Mouse (Mus musculus) intestine, embryonic 14.5 days (tissue): ENCODE data around the gene Pdia2. TPM values are rescaled to one million over a fixed set of nuclear protein-coding genes. Genes with fewer than 3 reads are reported as not detected.

Experiments
- ATAC-seq: fragments of 200-750 bp; cut with Nextera tagmentation; replicated peaks from 2 replicates; pipeline ENCODE4 v1.8.0; 2017; ENCODE audit warnings: low read depth, moderate number of reproducible peaks, moderate TSS enrichment, moderate library complexity; ENCODE audit not compliant: low FRiP score, low TSS enrichment
- DNase-seq: peaks from one replicate; pipeline ENCODE4 v3.0.0-alpha.2; 2018; ENCODE audit warnings: low spot score
- H3K27ac ChIP-seq: fragments of 300-500 bp; sonication (generic); 2 replicates; pipeline ENCODE4 v1.5.1; 2014; ENCODE audit warnings: low read depth, mild to moderate bottlenecking, control low read depth
- H3K27me3 ChIP-seq: fragments of 300-500 bp; sonication (generic); replicated peaks from 2 replicates; pipeline ENCODE4 v1.6.1; 2014; ENCODE audit warnings: low read length, control low read depth; ENCODE audit not compliant: control insufficient read depth, insufficient read depth
- H3K36me3 ChIP-seq: fragments of 300-500 bp; sonication (generic); 2 replicates; pipeline ENCODE4 v1.6.1; 2014; ENCODE audit warnings: low read length, control low read depth; ENCODE audit not compliant: control insufficient read depth, insufficient read depth
- H3K4me1 ChIP-seq: fragments of 300-500 bp; sonication (generic); replicated peaks from 2 replicates; pipeline ENCODE4 v1.6.1; 2014; ENCODE audit warnings: low read length, control low read depth, mixed read lengths; ENCODE audit not compliant: control insufficient read depth, insufficient read depth
- H3K4me2 ChIP-seq: fragments of 300-500 bp; sonication (generic); 2 replicates; pipeline ENCODE4 v1.6.1; 2014; ENCODE audit warnings: low read length
- H3K4me3 ChIP-seq: fragments of 300-500 bp; sonication (generic); 2 replicates; pipeline ENCODE4 v1.5.1; 2014; ENCODE audit warnings: low read depth, low read length, control low read depth, mixed read lengths
- H3K9ac ChIP-seq: fragments of 300-500 bp; sonication (generic); 2 replicates; pipeline ENCODE4 v1.6.1; 2014; ENCODE audit warnings: mild to moderate bottlenecking, low read length
- H3K9me3 ChIP-seq: fragments of 300-500 bp; sonication (generic); 2 replicates; pipeline ENCODE4 v1.6.1; 2016; ENCODE audit warnings: low read length, control low read depth; ENCODE audit not compliant: control insufficient read depth
- WGBS: fragments of 180-500 bp; shearing (Covaris S2); extraction: QIAGEN DNeasy Blood & Tissue Kit; methylation state at CpG from one replicate; pipeline ENCODE4 v1.1.7; 2014; 5-methylcytosine and 5-hydroxymethylcytosine counted together
- polyA plus RNA-seq: library from polyadenylated mRNA; unstranded; fragments of >200 nt; fragmentation: Nextera tagmentation; extraction: Ambion mirVana; gene quantifications from 2 replicates; pipeline ENCODE4 v1.2.1, GENCODE M21; 2014

Pdia2 gene
- polyA plus RNA-seq, 1 experiment from 2014 or later: 3.7 TPM

- 85% methylated on average over 2 of the region's 2 CpGs for WGBS
- Histone ChIP-seq H3K9me3 (no peaks in the 10 kb centered on the region; the same call in 1 of the 2 replicates), H3K27me3 (no peaks in the 10 kb centered on the region), H3K36me3 (peaks cover 65% of the 10 kb centered on the region), H3K4me2 (no peak overlapping the region), H3K4me3 (no peak overlapping the region), H3K4me1 (no peaks in the 10 kb centered on the region), H3K27ac (no peak overlapping the region), H3K9ac (no peak overlapping the region)
- ATAC-seq (no peak), DNase-seq (no peak)
Measured at GRCm38 (mm10) chr17:26149056-26149455, 49.8 kb downstream of the Pdia2 start.

Other genes starting within 250 kb of the Pdia2 start
- gene A930017K11Rik, start 246.5 kb downstream of the Pdia2 start, polyA plus RNA-seq: 0.28 TPM in 1 of 2 replicates, not detected in the other
- gene Capn15, start 213.3 kb downstream of the Pdia2 start, polyA plus RNA-seq: 23.4 and 23.5 TPM in 2 replicates
- gene Rab11fip3, start 129.5 kb downstream of the Pdia2 start, polyA plus RNA-seq: 12.8 and 13.7 TPM in 2 replicates
- 27.3 and 32.4 TPM in 2 replicates for gene Decr2, start 108.8 kb downstream of the Pdia2 start, polyA plus RNA-seq
- 118 and 122 TPM in 2 replicates for gene Nme4, start 103.5 kb downstream of the Pdia2 start, polyA plus RNA-seq
- 2.7 and 4.9 TPM in 2 replicates for gene Tmem8, start 85.8 kb downstream of the Pdia2 start, polyA plus RNA-seq
- gene Mrpl28, start 75.6 kb downstream of the Pdia2 start, polyA plus RNA-seq: 235 and 241 TPM in 2 replicates
- gene Axin1, start 60.4 kb downstream of the Pdia2 start, polyA plus RNA-seq: 11.5 and 13.1 TPM in 2 replicates
- 14.3 and 20.0 TPM in 2 replicates for gene Rgs11, start 3.9 kb upstream of the Pdia2 start, polyA plus RNA-seq
- 21.4 and 29.0 TPM in 2 replicates for gene Arhgdig, start 8.7 kb upstream of the Pdia2 start, polyA plus RNA-seq
- 71.9 and 76.5 TPM in 2 replicates for gene Fam234a, start 45.2 kb upstream of the Pdia2 start, polyA plus RNA-seq
- 99.6 and 105 TPM in 2 replicates for gene Luc7l, start 53.8 kb upstream of the Pdia2 start, polyA plus RNA-seq
- gene Neurl1b, start 215.7 kb upstream of the Pdia2 start, polyA plus RNA-seq: 2.3 and 3.1 TPM in 2 replicates